Mouse (Mus musculus): Measurements from ENCODE around the gene Fam169b. TPM values are rescaled to one million over a fixed set of nuclear protein-coding genes. Genes with fewer than 3 reads are reported as not detected.
"Not testable (repeated sequence)": the region's sequence is repeated elsewhere in the genome, so short reads cannot be mapped to it uniquely, and the experiment has no call there.

Gene Fam169b
- polyA plus RNA-seq, 1 experiment from 2014 or later, result not detected

GRCm38 (mm10) chr7:68266691-68267090 lies 6.9 kb upstream of the Fam169b start:
- 28% methylated on average over 6 of the region's 6 CpGs for WGBS
- H3K27ac ChIP-seq, result no peak overlapping the region

DNA sequence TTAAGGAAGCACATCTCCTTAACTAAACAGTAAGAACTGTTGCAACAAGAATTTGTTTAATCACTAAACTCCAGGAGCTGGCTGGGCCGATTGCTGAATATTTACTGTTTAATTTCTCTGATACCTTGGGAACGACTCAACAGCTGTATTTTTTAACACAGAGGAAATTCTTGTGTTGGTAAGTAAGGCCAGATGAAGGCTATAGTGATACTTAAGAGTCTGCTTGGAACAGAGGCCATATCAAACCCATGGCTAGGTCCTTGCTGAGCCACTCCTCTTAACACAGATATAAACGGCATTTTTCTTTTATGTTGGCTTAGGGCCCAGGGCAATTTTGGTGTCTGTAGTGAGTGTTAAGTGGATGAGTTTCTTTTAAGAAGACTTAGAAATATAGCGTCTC lies 3.1 kb upstream of the Fam169b start:
- H3K9me3 ChIP-seq, result no peaks in the 10 kb centered on the region
- peaks cover 3% of the 10 kb centered on the region for H3K27me3 ChIP-seq (replicated peaks)
- H3K9ac ChIP-seq, result no peak overlapping the region
- no peak for ATAC-seq (replicated peaks)
- H3K4me2 ChIP-seq, result no peak overlapping the region
- H3K4me1 ChIP-seq, result 0 out of 2 replicates have a peak, but pooled peaks cover 4% of the 10 kb centered on the region
- no peaks in the 10 kb centered on the region for H3K36me3 ChIP-seq (replicated peaks)
- H3K27ac ChIP-seq, result no peak overlapping the region
- 72% methylated on average over 4 of the region's 4 CpGs for WGBS
- no peak overlapping the region for H3K4me3 ChIP-seq

More at GRCm38 (mm10) chr7:68266691-68267090, 6.9 kb upstream of the Fam169b start:
- ATAC-seq (replicated peaks), result no peak
- H3K27me3 ChIP-seq (replicated peaks), result 0 out of 2 replicates have a peak, but pooled peaks cover 3% of the 10 kb centered on the region
- H3K4me3 ChIP-seq, result no peak overlapping the region
- H3K4me2 ChIP-seq, result no peak overlapping the region
- peaks cover 16% of the 10 kb centered on the region for H3K4me1 ChIP-seq
- H3K9me3 ChIP-seq, result no peaks in the 10 kb centered on the region
- H3K36me3 ChIP-seq (replicated peaks), result no peaks in the 10 kb centered on the region
- no peak overlapping the region for H3K9ac ChIP-seq

DNA sequence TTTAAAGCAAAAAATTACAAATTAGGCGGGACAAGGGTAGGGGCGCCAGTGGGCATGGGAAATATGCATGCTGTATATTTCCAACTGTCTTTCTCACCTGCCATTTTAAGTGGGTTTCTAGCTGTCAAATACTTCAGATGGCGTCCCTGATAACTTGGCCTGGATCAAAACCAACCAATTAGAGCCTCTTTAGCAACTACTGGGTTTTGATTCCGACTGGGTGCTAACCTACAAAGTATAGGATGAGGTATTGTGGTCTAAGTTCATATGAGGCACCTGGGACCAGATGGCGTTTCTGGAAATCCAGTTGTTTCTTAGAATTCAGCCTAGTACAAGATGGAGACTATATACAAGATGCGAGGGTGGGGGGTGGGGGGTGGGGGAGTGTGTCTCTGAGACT lies 1.8 kb upstream of the Fam169b start:
- Histone ChIP-seq H3K9ac (no peak overlapping the region), H3K4me2 (no peak overlapping the region), H3K36me3 (replicated peaks) (no peaks in the 10 kb centered on the region), H3K27ac (no peak overlapping the region), H3K4me1 (peaks cover 14% of the 10 kb centered on the region), H3K9me3 (no peaks in the 10 kb centered on the region), H3K4me3 (no peak overlapping the region), H3K27me3 (replicated peaks) (peaks cover 7% of the 10 kb centered on the region)
- ATAC-seq (replicated peaks), result no peak
- WGBS, result 93% methylated on average over 6 of the region's 6 CpGs

GRCm38 (mm10) chr7:68272607-68273006 lies 1.0 kb upstream of the Fam169b start:
- no peak for ATAC-seq (replicated peaks)
- peaks cover 7% of the 10 kb centered on the region for H3K27me3 ChIP-seq (replicated peaks)
- 89% methylated on average over 10 of the region's 10 CpGs for WGBS
- H3K9ac ChIP-seq, result no peak overlapping the region
- H3K27ac ChIP-seq, result no peak overlapping the region
- no peaks in the 10 kb centered on the region for H3K36me3 ChIP-seq (replicated peaks)
- H3K4me2 ChIP-seq, result no peak overlapping the region
- no peak overlapping the region for H3K4me3 ChIP-seq
- H3K9me3 ChIP-seq, result no peaks in the 10 kb centered on the region
- H3K4me1 ChIP-seq, result peaks cover 14% of the 10 kb centered on the region

- Histone ChIP-seq H3K27ac (no peak overlapping the region), H3K36me3 (replicated peaks) (no peaks in the 10 kb centered on the region), H3K4me2 (no peak overlapping the region), H3K9ac (no peak overlapping the region), H3K4me1 (peaks cover 14% of the 10 kb centered on the region), H3K27me3 (replicated peaks) (peaks cover 10% of the 10 kb centered on the region), H3K4me3 (no peak overlapping the region), H3K9me3 (no peaks in the 10 kb centered on the region)
- ATAC-seq (replicated peaks), result no peak
- WGBS, result 55% methylated on average over 2 of the region's 2 CpGs
Observed at GRCm38 (mm10) chr7:68274218-68274617, 579 bp downstream of the Fam169b start.

- no peaks in the 10 kb centered on the region for H3K9me3 ChIP-seq
- no peak overlapping the region for H3K9ac ChIP-seq
- H3K27me3 ChIP-seq (replicated peaks), result peaks cover 10% of the 10 kb centered on the region
- H3K4me3 ChIP-seq, result no peak overlapping the region
- H3K36me3 ChIP-seq (replicated peaks), result no peaks in the 10 kb centered on the region
- 79% methylated on average over 9 of the region's 9 CpGs for WGBS
- H3K27ac ChIP-seq, result no peak overlapping the region
- H3K4me1 ChIP-seq, result peaks cover 14% of the 10 kb centered on the region
- H3K4me2 ChIP-seq, result no peak overlapping the region
- no peak for ATAC-seq (replicated peaks)
Observed at GRCm38 (mm10) chr7:68274951-68275350, 1.3 kb downstream of the Fam169b start.

GRCm38 (mm10) chr7:68275445-68275837 lies 1.8 kb downstream of the Fam169b start:
- Histone ChIP-seq H3K4me2 (peak overlapping the region; percentile 61), H3K4me1 (peaks cover 14% of the 10 kb centered on the region)
- H3K9me3 ChIP-seq; H3K27ac ChIP-seq; H3K27me3 ChIP-seq (replicated peaks); H3K9ac ChIP-seq; H3K4me3 ChIP-seq; H3K36me3 ChIP-seq (replicated peaks); ATAC-seq (replicated peaks): not testable (repeated sequence)
- 46% methylated on average over 9 of the region's 9 CpGs for WGBS

DNA sequence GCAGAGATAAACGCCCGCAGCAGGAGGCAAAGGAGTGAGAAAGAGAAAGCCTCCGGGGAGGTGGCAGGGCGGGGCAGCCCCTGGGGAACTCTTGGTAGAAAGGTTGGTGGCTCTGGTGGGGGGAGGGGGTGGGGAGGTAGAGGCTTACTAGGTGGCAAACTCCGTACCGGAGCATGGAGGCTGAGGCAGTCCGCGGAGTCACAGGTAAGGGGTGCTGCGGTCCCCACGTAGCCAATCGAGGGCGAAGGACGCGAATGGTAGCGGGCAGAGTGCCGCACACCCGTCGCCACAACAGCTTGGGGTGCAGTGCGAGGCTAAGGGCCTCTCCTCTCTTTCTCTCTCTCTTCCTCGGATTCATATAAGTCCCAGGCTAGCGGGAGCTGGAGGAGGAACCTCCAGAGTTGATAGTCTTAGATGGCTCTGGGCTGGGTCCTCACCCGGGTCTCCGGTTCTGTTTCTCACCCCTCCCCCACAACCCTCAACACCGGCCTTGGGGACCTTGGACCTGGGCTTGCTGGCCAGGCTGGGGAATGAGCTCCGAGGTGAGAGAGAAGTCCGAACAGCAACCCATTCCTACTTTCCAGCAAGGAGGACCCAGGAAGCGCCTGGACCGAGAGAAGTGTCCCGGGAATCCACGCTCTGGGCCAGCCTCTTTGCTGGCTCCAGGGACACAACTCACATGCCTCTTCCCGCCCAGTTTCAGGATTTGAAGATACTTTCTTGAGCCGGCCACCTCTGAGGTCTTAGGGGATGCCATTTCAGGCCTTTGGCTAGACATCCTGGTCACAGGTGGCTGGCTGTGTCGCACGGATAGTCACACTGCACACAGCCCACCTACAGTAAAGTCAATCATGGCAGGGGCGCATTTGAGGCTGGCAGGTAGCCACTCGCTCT lies 2.4 kb downstream of the Fam169b start:
- 4% methylated on average over 36 of the region's 36 CpGs for WGBS
- H3K4me1 ChIP-seq, result peaks cover 14% of the 10 kb centered on the region
- no peak for ATAC-seq (replicated peaks)

GRCm38 (mm10) chr7:68277054-68277896 lies 3.6 kb downstream of the Fam169b start:
- Histone ChIP-seq H3K4me1 (peaks cover 14% of the 10 kb centered on the region), H3K27me3 (replicated peaks) (peaks cover 10% of the 10 kb centered on the region), H3K9me3 (no peaks in the 10 kb centered on the region), H3K4me3 (no peak overlapping the region), H3K4me2 (no peak overlapping the region), H3K27ac (no peak overlapping the region), H3K9ac (no peak overlapping the region), H3K36me3 (replicated peaks) (no peaks in the 10 kb centered on the region)
- WGBS, result 44% methylated on average over 11 of the region's 11 CpGs
- no peak for ATAC-seq (replicated peaks)

More for the DNA sequence above, 2.4 kb downstream of the Fam169b start:
- H3K27me3 ChIP-seq (replicated peaks), result peaks cover 10% of the 10 kb centered on the region
- 0 out of 2 replicates have a peak overlapping the region, but pooled peaks have one; percentile 32 for H3K9ac ChIP-seq
- peak overlapping the region; percentile 30 for H3K4me3 ChIP-seq
- H3K36me3 ChIP-seq (replicated peaks), result no peaks in the 10 kb centered on the region
- H3K27ac ChIP-seq, result no peak overlapping the region
- H3K4me2 ChIP-seq, result peak overlapping the region; percentile 61
- no peaks in the 10 kb centered on the region for H3K9me3 ChIP-seq

- WGBS, result 62% methylated on average over 4 of the region's 4 CpGs
- peaks cover 14% of the 10 kb centered on the region for H3K4me1 ChIP-seq
Observed at GRCm38 (mm10) chr7:68277897-68278270, 4.2 kb downstream of the Fam169b start.

DNA sequence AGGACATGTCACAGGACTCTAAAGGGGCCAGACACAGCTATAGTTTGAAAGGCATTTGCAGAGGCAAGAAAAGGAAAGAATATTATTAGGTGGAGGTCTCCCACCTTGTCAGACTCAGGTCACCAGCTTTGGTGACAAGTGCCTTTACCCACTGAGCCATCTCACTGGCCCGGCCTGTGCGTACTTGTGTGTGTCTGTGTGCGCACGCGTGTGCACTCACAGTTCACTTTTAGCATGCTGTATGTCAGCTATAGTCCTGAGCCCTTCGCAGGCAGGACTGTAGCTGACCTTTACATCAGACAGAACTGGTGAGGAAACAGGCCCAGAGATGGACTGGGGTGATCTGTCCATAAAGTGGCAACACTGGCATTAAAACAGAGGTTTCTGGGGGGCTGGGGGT lies 4.7 kb downstream of the Fam169b start:
- Histone ChIP-seq H3K9ac (no peak overlapping the region), H3K36me3 (replicated peaks) (no peaks in the 10 kb centered on the region), H3K9me3 (no peaks in the 10 kb centered on the region), H3K4me1 (peaks cover 14% of the 10 kb centered on the region), H3K27ac (no peak overlapping the region), H3K4me2 (no peak overlapping the region), H3K27me3 (replicated peaks) (peaks cover 10% of the 10 kb centered on the region), H3K4me3 (no peak overlapping the region)
- no peak for ATAC-seq (replicated peaks)
- WGBS, result 98% methylated on average over 6 of the region's 6 CpGs

More at GRCm38 (mm10) chr7:68277897-68278270, 4.2 kb downstream of the Fam169b start:
- no peak for ATAC-seq (replicated peaks)
- Histone ChIP-seq H3K9ac (no peak overlapping the region), H3K9me3 (no peaks in the 10 kb centered on the region), H3K4me3 (no peak overlapping the region), H3K36me3 (replicated peaks) (no peaks in the 10 kb centered on the region), H3K4me2 (no peak overlapping the region), H3K27ac (no peak overlapping the region), H3K27me3 (replicated peaks) (peaks cover 10% of the 10 kb centered on the region)

GRCm38 (mm10) chr7:68278908-68279307 lies 5.3 kb downstream of the Fam169b start:
- H3K4me2 ChIP-seq, result no peak overlapping the region
- 72% methylated on average over 6 of the region's 6 CpGs for WGBS
- no peak for ATAC-seq (replicated peaks)
- no peaks in the 10 kb centered on the region for H3K9me3 ChIP-seq
- no peaks in the 10 kb centered on the region for H3K36me3 ChIP-seq (replicated peaks)
- H3K9ac ChIP-seq, result no peak overlapping the region
- H3K27me3 ChIP-seq (replicated peaks), result peaks cover 10% of the 10 kb centered on the region
- no peak overlapping the region for H3K27ac ChIP-seq
- no peak overlapping the region for H3K4me3 ChIP-seq
- H3K4me1 ChIP-seq, result peaks cover 14% of the 10 kb centered on the region
